Mouse (Mus musculus) spleen, adult 2 months (tissue): ENCODE results near the gene Hacd2. TPM values are rescaled to one million over a fixed set of nuclear protein-coding genes. Genes with fewer than 3 reads are reported as not detected.

Experiments
- DNase-seq, 2 experiments: peaks; one replicate each; pipeline versions ENCODE4 v3.0.0 to v3.0.0-alpha.2; 2012 to 2021; ENCODE audit warnings: low spot score in 2 of 2, low read depth in 1 of 2
- H3K27ac ChIP-seq: fragments of 200-500 bp; 2 replicates; pipeline ENCODE4 v1.5.1; 2012; ENCODE audit warnings: low read length, inconsistent platforms; ENCODE audit not compliant: insufficient read depth
- H3K27me3 ChIP-seq: fragments of 200-500 bp; 2 replicates; pipeline ENCODE4 v1.6.1; 2012; ENCODE audit warnings: mild to moderate bottlenecking, moderate library complexity, low read length, inconsistent platforms; ENCODE audit not compliant: control insufficient read depth, insufficient read depth
- H3K36me3 ChIP-seq: fragments of 200-500 bp; 2 replicates; pipeline ENCODE4 v1.6.1; 2012; ENCODE audit warnings: mild to moderate bottlenecking, low read length, inconsistent platforms; ENCODE audit not compliant: control insufficient read depth, insufficient read depth
- H3K4me1 ChIP-seq: fragments of 200-500 bp; 2 replicates; pipeline ENCODE4 v1.6.1; 2011; ENCODE audit warnings: inconsistent platforms; ENCODE audit not compliant: control insufficient read depth, insufficient read depth, insufficient read length
- H3K4me3 ChIP-seq: fragments of 200-500 bp; 2 replicates; pipeline ENCODE4 v1.5.1; 2011; ENCODE audit warnings: mild to moderate bottlenecking, inconsistent platforms; ENCODE audit not compliant: insufficient read depth, insufficient read length; ENCODE audit errors: extremely low read depth
- CTCF ChIP-seq: fragments of 200-500 bp; IDR thresholded peaks from 2 replicates; pipeline ENCODE4 v1.5.1; 2011; ENCODE audit warnings: mild to moderate bottlenecking, inconsistent platforms; ENCODE audit not compliant: insufficient read depth, insufficient read length, insufficient replicate concordance; ENCODE audit errors: extremely low read depth
- POLR2A ChIP-seq: fragments of 200-500 bp; IDR thresholded peaks from 2 replicates; pipeline ENCODE4 v1.6.1; 2011; ENCODE audit warnings: low read depth, low read length, inconsistent platforms
- WGBS: fragments of 180-500 bp; shearing (Covaris S2); methylation state at CpG from one replicate; pipeline ENCODE4 v1.1.7; 2018; 5-methylcytosine and 5-hydroxymethylcytosine counted together
- polyA plus RNA-seq: library from polyadenylated mRNA; depleted of rRNA; stranded (reverse); fragments of >200 nt; gene quantifications from 2 replicates; pipeline ENCODE4 v1.2.3, GENCODE M21; 2012

Hacd2 gene
- polyA plus RNA-seq, 1 experiment = 13.9 TPM

- no peak for DNase-seq
- no peak for TF ChIP-seq CTCF
- TF ChIP-seq POLR2A = no peak
- WGBS = 70% methylated on average over 3 of the region's 3 CpGs
- Histone ChIP-seq H3K4me3 (no peak overlapping the region), H3K27ac (no peak overlapping the region), H3K36me3 (no peaks in the 10 kb centered on the region), H3K4me1 (no peaks in the 10 kb centered on the region), H3K27me3 (no peaks in the 10 kb centered on the region)
These were observed 107.9 kb downstream of the Hacd2 start for GRCm38 (mm10) chr16:35130172-35130571.

DNA sequence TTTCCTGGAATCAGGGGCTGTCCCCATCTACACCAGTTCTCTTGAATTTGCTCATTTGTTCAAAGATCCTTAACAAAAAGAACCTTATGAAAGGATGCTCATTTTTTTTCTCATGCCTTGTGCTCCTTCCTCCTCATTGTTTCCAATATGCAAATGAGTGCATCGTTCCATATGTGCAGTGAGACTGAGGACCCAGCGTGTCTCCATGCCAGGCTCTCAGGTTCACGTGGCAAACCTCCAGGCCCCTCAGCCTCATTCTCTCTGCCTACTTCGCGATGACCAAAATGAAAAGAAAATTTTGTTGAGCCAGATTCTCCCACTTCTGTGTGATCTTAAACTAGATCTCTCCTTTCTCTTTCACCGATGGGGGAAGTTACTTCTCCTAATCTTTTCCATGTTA, 117.2 kb downstream of the Hacd2 start:
- DNase-seq = no peak
- Histone ChIP-seq H3K27me3 (no peaks in the 10 kb centered on the region), H3K4me1 (no peaks in the 10 kb centered on the region), H3K4me3 (no peak overlapping the region), H3K27ac (no peak overlapping the region), H3K36me3 (no peaks in the 10 kb centered on the region)
- WGBS = 80% methylated on average over 6 of the region's 6 CpGs
- TF ChIP-seq POLR2A (no peak), CTCF (no peak)

DNA sequence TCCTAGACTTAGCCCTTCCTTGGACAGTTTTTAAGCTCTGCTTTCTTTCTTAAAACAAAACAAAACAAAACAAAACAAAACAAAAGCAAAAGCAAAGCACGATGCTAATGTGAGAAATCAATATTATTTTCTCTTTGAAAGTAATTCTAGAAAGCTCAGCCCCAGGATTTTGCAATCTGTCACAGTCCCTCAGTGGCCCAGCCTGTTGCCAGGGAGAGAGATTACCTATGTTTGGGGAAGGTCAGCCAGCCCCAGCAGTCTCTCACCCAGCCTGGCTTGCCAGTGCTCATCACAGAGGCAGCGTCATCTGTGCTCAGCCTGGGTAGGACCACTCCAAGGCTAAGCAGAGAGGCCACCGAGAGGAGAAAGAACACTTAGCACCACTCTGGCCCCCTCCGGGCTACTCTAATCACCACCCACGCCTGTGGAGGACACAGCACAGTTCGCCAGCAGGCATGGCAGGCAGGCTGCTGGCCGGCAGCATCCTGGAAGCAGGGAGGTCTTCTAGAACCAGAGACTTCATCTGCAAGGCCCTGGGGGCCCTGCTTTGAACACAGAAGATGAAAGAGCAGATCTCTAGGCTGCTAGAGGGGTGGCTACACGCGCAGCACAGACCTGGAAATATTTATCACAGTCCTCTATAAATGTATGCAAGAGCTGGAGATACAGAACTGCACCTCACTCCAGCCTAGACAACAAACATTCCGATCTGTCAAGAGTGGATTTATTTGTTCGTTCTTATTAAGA, 117.8 kb downstream of the Hacd2 start:
- H3K4me3 ChIP-seq = no peak overlapping the region
- no peaks in the 10 kb centered on the region for H3K27me3 ChIP-seq
- H3K36me3 ChIP-seq = no peaks in the 10 kb centered on the region
- WGBS = 54% methylated on average over 11 of the region's 11 CpGs
- no peak overlapping the region for H3K27ac ChIP-seq
- H3K4me1 ChIP-seq = no peaks in the 10 kb centered on the region
- no peak for DNase-seq
- TF ChIP-seq POLR2A (no peak), CTCF (no peak)

- no peak for TF ChIP-seq CTCF
- no peak for TF ChIP-seq POLR2A
- no peaks in the 10 kb centered on the region for H3K27me3 ChIP-seq
- H3K27ac ChIP-seq = no peak overlapping the region
- no peak for DNase-seq
- H3K36me3 ChIP-seq = no peaks in the 10 kb centered on the region
- 77% methylated on average over 9 of the region's 9 CpGs for WGBS
- no peak overlapping the region for H3K4me3 ChIP-seq
- no peaks in the 10 kb centered on the region for H3K4me1 ChIP-seq
These were observed 118.4 kb downstream of the Hacd2 start for GRCm38 (mm10) chr16:35140620-35140975.

GRCm38 (mm10) chr16:35141839-35142238, 119.6 kb downstream of the Hacd2 start:
- DNase-seq = no peak
- no peaks in the 10 kb centered on the region for H3K27me3 ChIP-seq
- no peak overlapping the region for H3K27ac ChIP-seq
- TF ChIP-seq POLR2A = no peak
- no peak for TF ChIP-seq CTCF
- 89% methylated on average over 8 of the region's 8 CpGs for WGBS
- H3K4me3 ChIP-seq = no peak overlapping the region
- H3K36me3 ChIP-seq = no peaks in the 10 kb centered on the region
- H3K4me1 ChIP-seq = no peaks in the 10 kb centered on the region

GRCm38 (mm10) chr16:35146153-35146552, 123.9 kb downstream of the Hacd2 start:
- Histone ChIP-seq H3K36me3 (no peaks in the 10 kb centered on the region), H3K4me1 (no peaks in the 10 kb centered on the region), H3K27me3 (peaks cover 1% of the 10 kb centered on the region; the same call in 1 of the 2 replicates), H3K27ac (no peak overlapping the region), H3K4me3 (no peak overlapping the region)
- no peak for TF ChIP-seq CTCF
- no peak for TF ChIP-seq POLR2A
- WGBS = 43% methylated on average over 4 of the region's 4 CpGs
- no peak for DNase-seq

DNA sequence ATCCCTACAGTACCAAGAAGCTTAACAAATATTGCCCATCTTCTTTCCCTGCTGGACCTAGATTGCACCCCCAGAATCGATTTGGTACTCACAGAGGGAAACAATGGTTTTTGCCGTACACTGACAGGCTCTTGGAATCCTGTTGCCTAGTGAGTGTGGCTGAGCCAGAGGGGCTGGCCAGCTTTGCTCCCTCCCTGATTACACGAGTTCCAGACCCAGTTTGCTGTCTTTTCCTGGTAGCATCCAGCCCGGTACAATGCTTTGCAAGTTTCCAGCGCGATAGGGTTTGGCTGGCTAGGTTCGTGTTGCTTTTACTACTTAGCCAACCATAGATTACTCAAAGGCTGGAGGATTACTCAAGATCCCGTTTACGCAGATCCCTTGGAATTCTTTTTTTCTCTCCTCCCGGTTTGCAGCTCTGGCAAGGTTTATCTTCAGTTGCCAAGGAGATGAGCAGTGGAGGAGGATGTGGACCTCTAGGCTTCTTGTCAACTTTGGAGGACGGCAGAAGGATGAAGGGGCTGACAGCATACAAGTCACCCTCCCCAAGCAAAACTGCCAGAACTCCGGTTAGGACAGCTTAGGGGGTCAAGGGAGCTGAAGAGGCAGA, 131.0 kb downstream of the Hacd2 start:
- no peaks in the 10 kb centered on the region for H3K36me3 ChIP-seq
- WGBS = 21% methylated on average over 12 of the region's 12 CpGs

More for the DNA sequence above, 131.0 kb downstream of the Hacd2 start:
- TF ChIP-seq POLR2A = no peak
- no peak for TF ChIP-seq CTCF
- Histone ChIP-seq H3K27me3 (peaks cover 32% of the 10 kb centered on the region), H3K4me1 (peaks cover 6% of the 10 kb centered on the region; the same call in 1 of the 2 replicates), H3K27ac (no peak overlapping the region), H3K4me3 (no peak overlapping the region)
- no peak for DNase-seq
